Mouse (Mus musculus): Measurements from ENCODE around the gene Dhx58.
A peak's percentile ranks its signal among the peaks of the same experiment; 100 is the strongest.

Dhx58 gene

GRCm38 (mm10) chr11:100722493-100723028 lies 18.5 kb upstream of the Dhx58 start:
- no peak for DNase-seq (ENCODE audit: low read depth, low spot score)

- no peak for DNase-seq (ENCODE audit: low read depth, low spot score)
Measured at GRCm38 (mm10) chr11:100721776-100722492, 17.9 kb upstream of the Dhx58 start.

GRCm38 (mm10) chr11:100721254-100721653 lies 17.2 kb upstream of the Dhx58 start:
- no peak for DNase-seq (ENCODE audit: low read depth, low spot score)

GRCm38 (mm10) chr11:100720345-100720744 lies 16.3 kb upstream of the Dhx58 start:
- DNase-seq (ENCODE audit: low read depth, low spot score), result no peak

- peak; percentile 77 for DNase-seq (ENCODE audit: low read depth, low spot score)
Measured at GRCm38 (mm10) chr11:100719893-100720292, 15.8 kb upstream of the Dhx58 start.

- no peak for DNase-seq (ENCODE audit: low read depth, low spot score)
Measured at GRCm38 (mm10) chr11:100719312-100719711, 15.2 kb upstream of the Dhx58 start.

GRCm38 (mm10) chr11:100718866-100719265 lies 14.8 kb upstream of the Dhx58 start:
- no peak for DNase-seq (ENCODE audit: low read depth, low spot score)

GRCm38 (mm10) chr11:100718462-100718861 lies 14.4 kb upstream of the Dhx58 start:
- DNase-seq (ENCODE audit: low read depth, low spot score), result no peak

- DNase-seq (ENCODE audit: low read depth, low spot score), result no peak
Measured at GRCm38 (mm10) chr11:100716649-100717048, 12.6 kb upstream of the Dhx58 start.

GRCm38 (mm10) chr11:100714948-100715347 lies 10.9 kb upstream of the Dhx58 start:
- no peak for DNase-seq (ENCODE audit: low read depth, low spot score)

- peak; percentile 79 for DNase-seq (ENCODE audit: low read depth, low spot score)
Measured at GRCm38 (mm10) chr11:100714534-100714915, 10.5 kb upstream of the Dhx58 start.

- DNase-seq (ENCODE audit: low read depth, low spot score), result peak; percentile 92
Measured at GRCm38 (mm10) chr11:100713735-100714533, 9.9 kb upstream of the Dhx58 start, which contains the start of gene Hspb9. Gene Hspb9, plus strand, starts transcription at chr11:100713850.

GRCm38 (mm10) chr11:100713174-100713573 lies 9.1 kb upstream of the Dhx58 start:
- DNase-seq (ENCODE audit: low read depth, low spot score), result no peak

GRCm38 (mm10) chr11:100711783-100712615 lies 7.9 kb upstream of the Dhx58 start, which contains the start of gene Kat2a:
Gene Kat2a, minus strand, starts transcription at chr11:100712465.
- DNase-seq (ENCODE audit: low read depth, low spot score), result peak; percentile 93

- no peak for DNase-seq (ENCODE audit: low read depth, low spot score)
Measured at GRCm38 (mm10) chr11:100710977-100711376, 6.9 kb upstream of the Dhx58 start.

- DNase-seq (ENCODE audit: low read depth, low spot score), result no peak
Measured at GRCm38 (mm10) chr11:100710528-100710927, 6.5 kb upstream of the Dhx58 start.

- no peak for DNase-seq (ENCODE audit: low read depth, low spot score)
Measured at GRCm38 (mm10) chr11:100709201-100709810, 5.2 kb upstream of the Dhx58 start.

- no peak for DNase-seq (ENCODE audit: low read depth, low spot score)
Measured at GRCm38 (mm10) chr11:100705095-100705747, 1.1 kb upstream of the Dhx58 start.

GRCm38 (mm10) chr11:100703366-100703765 lies 705 bp downstream of the Dhx58 start:
- DNase-seq (ENCODE audit: low read depth, low spot score), result no peak

- no peak for DNase-seq (ENCODE audit: low read depth, low spot score)
Measured at GRCm38 (mm10) chr11:100702906-100703305, 1.2 kb downstream of the Dhx58 start.
